Mouse (Mus musculus) E14TG2a.4 (cell line): ENCODE measurements around the gene Ccdc180.

Experiments used
- H3K27me3 ChIP-seq: 2 replicates; pipeline ENCODE4 v1.6.1; 2014; ENCODE audit warnings: low read length, control low read depth; ENCODE audit not compliant: insufficient read depth
- H3K36me3 ChIP-seq: 2 replicates; pipeline ENCODE4 v1.6.1; 2014; ENCODE audit warnings: low read length, control low read depth; ENCODE audit not compliant: insufficient read depth
- H3K4me1 ChIP-seq: replicated peaks from 2 replicates; pipeline ENCODE4 v1.6.1; 2014; ENCODE audit warnings: low read depth, low read length, control low read depth
- H3K4me3 ChIP-seq: replicated peaks from 2 replicates; pipeline ENCODE4 v1.5.1; 2014; ENCODE audit warnings: mild to moderate bottlenecking, low read length
- H3K9me3 ChIP-seq: 2 replicates; pipeline ENCODE4 v1.6.1; 2014; ENCODE audit warnings: low read length, control low read depth
- CTCF ChIP-seq: conservative IDR thresholded peaks from 2 replicates; pipeline ENCODE4 v1.5.1; 2014; ENCODE audit warnings: low read length
- NANOG ChIP-seq: IDR thresholded peaks from 2 replicates; pipeline ENCODE4 v1.6.1; 2014; ENCODE audit warnings: borderline replicate concordance, low read length, mixed read lengths
- POU5F1 ChIP-seq: IDR thresholded peaks from 2 replicates; pipeline ENCODE4 v1.6.1; 2014; ENCODE audit warnings: low read length, borderline replicate concordance

Ccdc180 gene

DNA sequence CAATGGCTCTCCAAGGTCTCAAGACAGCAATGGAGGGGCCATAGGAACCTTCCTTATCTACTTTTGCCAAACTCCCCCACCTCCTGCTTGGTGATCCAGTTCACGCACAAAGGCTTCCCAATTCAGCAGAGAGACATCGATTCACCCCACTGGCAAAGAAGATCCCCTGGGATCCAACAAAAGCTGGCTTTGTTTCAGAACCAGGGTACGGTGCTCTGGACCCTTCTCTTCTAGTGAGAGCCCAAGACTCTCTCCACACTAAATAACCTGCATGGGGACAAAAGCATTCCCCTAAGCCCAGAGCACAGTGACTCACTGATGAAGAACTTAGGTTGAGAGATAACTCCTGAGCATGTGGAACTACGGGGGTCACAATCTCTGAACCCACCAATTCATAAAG lies 65.1 kb downstream of the Ccdc180 start:
- H3K4me3 ChIP-seq: no peak overlapping the region
- no peaks in the 10 kb centered on the region for H3K36me3 ChIP-seq
- no peaks in the 10 kb centered on the region for H3K4me1 ChIP-seq
- H3K9me3 ChIP-seq: peaks cover 17% of the 10 kb centered on the region; the same call in 1 of the 2 replicates
- peaks cover 34% of the 10 kb centered on the region for H3K27me3 ChIP-seq
- no peak for TF ChIP-seq NANOG
- no peak for TF ChIP-seq POU5F1
- TF ChIP-seq CTCF: no peak

DNA sequence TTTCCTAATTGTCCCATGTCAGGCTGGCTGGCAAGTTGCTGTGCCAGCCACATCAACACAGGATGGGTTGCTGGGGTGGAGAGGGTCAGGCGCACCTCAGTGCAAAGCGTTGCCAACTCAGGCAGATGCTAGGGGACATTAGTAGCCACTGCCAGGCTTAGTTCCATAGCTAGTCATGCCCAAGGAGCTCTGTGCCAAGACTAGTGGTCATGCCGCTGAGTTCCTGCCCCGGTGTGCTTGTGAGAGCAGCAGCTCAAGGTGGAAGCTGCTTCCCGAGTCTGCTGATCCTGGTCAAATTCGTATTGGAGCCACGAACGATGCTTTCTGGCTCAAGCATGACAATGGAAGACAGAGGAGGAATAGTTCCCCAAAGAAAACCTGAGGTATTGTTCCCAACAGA lies 66.0 kb downstream of the Ccdc180 start:
- Histone ChIP-seq H3K36me3 (no peaks in the 10 kb centered on the region), H3K4me1 (no peaks in the 10 kb centered on the region), H3K27me3 (peaks cover 25% of the 10 kb centered on the region), H3K9me3 (peaks cover 17% of the 10 kb centered on the region; the same call in 1 of the 2 replicates), H3K4me3 (no peak overlapping the region)
- TF ChIP-seq NANOG (no peak), POU5F1 (no peak), CTCF (no peak)

DNA sequence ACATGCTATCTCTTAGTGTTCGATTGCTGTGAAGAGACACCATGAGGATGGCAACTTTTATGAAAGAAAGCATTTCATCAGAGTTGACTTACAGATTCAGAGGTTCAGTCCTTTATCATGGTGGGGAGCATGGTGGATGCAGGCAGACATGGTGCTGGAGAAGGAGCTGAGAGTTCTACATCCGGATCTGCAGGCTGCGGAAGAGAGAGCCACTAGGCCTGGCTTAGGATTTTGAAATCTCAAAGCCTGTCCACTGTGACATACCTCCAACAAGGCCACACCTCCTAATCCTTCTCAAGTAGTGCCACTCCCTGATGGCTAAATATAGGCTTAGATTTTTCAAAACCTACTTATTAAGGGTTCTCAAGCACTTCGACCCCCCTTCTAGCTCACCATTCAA lies 66.6 kb downstream of the Ccdc180 start:
- Histone ChIP-seq H3K36me3 (no peaks in the 10 kb centered on the region), H3K27me3 (peaks cover 25% of the 10 kb centered on the region), H3K9me3 (peaks cover 17% of the 10 kb centered on the region; the same call in 1 of the 2 replicates), H3K4me3 (no peak overlapping the region), H3K4me1 (no peaks in the 10 kb centered on the region)
- TF ChIP-seq POU5F1: no peak
- no peak for TF ChIP-seq CTCF
- TF ChIP-seq NANOG: no peak

DNA sequence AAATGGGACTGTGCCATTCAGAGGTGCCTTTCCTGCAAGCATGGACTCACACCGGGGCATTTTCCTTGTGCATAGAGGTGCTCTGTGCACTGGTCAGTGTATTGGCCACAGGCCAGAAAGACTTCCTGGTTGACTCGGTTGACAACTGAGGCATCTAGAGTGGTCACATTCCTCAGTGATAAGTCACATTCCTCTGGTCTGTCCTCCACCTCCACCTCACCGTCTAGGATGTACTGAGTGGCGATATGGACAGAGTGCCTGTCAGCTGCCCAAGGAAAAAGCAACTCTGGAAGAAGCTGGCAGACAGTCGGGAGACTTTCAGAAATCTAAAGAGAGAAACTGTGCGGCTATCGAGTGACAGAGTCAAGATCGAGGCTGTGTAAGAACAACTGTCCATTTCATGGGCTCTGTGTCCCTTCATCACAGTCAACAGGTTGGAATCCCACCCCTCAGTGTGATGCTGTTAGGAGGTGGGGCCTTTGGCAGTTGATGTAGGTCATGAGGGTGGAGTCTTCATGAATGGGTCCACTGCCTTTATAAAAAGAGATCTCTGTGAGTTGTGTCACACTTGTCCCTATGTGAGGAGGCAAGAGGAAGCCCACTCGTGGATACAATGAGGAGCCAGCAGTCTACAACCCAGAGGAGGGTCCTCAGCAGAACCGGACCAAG lies 74.8 kb downstream of the Ccdc180 start, which contains the start of gene Tdrd7:
Tdrd7 (plus strand) TSS at position 564 of the 669 bp plus-strand sequence.
- no peaks in the 10 kb centered on the region for H3K4me1 ChIP-seq
- H3K36me3 ChIP-seq: no peaks in the 10 kb centered on the region
- peaks cover 29% of the 10 kb centered on the region for H3K9me3 ChIP-seq
- no peak within 1 kb of the TSS for H3K4me3 ChIP-seq
- TF ChIP-seq POU5F1 (no peak), CTCF (no peak), NANOG (no peak)
- peaks cover 3% of the 10 kb centered on the region; the same call in 1 of the 2 replicates for H3K27me3 ChIP-seq

DNA sequence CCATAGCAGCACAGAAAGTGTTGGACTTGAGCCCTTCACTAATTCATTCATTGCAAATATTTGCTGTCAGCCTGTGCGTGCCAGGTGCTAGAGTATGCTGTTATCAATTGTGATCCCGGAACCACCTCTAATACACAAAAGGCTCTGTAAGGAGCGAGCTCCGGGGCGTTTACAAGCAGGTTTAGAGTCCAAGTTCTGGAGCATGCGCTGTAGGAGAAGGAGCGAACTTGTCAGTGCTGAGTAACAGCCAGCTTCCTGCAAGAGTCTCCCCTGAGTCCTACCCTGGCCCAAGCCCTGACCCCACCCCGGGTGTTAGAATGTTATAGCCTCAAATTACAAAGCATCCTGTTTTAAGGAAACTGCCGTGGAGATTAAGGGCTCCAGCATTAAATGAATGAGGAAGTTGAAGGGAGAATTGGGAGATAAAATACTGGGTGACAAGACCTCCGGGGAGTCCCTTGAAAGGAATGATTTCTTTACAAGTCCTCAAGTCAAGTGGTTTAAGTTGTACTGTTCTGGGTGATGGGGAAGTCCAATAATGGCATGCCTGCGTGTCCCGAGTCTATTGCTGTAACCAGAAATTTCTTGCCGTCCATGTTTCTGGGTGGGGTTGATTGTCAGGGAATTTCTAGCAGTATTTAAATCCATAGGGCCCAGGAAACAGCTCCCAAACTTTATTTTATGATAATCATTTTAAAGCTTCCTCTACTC lies 75.8 kb downstream of the Ccdc180 start:
- H3K27me3 ChIP-seq: peaks cover 12% of the 10 kb centered on the region
- H3K4me1 ChIP-seq: no peaks in the 10 kb centered on the region
- H3K9me3 ChIP-seq: peaks cover 29% of the 10 kb centered on the region
- TF ChIP-seq POU5F1 (no peak), NANOG (no peak), CTCF (no peak)
- H3K4me3 ChIP-seq: no peak overlapping the region
- no peaks in the 10 kb centered on the region for H3K36me3 ChIP-seq

DNA sequence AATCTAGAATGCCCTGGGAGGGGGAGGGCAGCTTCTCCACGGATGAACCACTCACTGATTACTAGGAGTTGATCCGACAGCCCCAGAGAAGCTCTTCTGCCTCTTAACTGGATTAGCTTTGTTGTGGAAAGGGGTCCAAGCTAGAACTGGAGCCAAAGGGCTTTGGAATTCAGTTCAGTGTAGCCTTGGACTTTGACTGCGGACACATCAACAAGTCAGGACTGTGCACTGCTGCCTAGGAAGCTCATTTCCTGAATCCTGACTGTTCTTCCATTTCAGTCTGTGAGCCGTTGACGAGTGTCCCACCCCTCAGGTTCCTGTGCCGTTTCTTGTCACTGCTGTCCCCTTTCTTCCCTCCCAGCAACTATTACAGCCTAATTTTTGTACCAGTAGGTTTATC lies 76.6 kb downstream of the Ccdc180 start:
- H3K4me3 ChIP-seq: no peak overlapping the region
- TF ChIP-seq NANOG (no peak), CTCF (no peak), POU5F1 (no peak)
- no peaks in the 10 kb centered on the region for H3K36me3 ChIP-seq
- peaks cover 19% of the 10 kb centered on the region for H3K27me3 ChIP-seq
- H3K9me3 ChIP-seq: peaks cover 29% of the 10 kb centered on the region
- H3K4me1 ChIP-seq: no peaks in the 10 kb centered on the region

DNA sequence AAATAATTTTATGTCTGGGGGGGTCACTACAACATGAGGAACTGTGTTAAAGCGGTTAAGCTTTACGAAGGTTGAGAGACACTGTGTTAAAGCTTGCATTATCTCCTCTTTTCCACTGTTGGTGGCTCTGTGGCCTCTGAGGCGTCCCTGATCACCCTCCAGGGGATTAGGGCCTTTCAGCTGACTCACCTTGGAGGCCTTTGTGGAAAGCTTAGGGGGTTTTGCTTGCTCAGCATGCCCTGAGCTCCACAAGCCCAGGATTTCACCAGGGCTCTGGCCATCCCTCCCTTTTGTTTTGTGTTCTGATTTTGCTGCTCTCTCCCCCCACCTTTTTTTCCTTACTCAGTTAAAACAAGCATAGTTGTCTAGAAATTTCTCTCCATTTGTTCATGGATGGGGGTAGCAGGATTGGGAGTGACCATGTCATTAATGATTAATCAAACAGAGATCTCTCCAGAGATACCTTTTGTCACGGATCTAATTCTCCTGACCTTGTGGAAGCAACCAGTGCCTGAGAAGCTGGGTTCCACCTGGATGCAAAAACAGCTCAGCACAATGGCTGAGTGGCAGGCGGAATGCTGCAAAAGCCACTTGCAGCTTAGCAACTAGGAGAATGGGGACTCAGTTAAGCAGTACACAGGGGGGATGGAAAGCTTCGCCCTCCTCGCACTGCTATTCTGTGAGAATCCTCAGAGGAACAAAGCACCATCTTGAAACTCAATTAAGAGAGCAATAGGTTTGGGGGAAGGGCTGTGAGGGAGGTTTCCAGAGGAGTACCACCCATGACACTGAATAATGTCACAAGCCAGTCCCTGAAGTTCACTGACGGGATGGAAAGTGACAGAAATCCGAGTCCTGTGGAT lies 77.6 kb downstream of the Ccdc180 start:
- Histone ChIP-seq H3K9me3 (peaks cover 29% of the 10 kb centered on the region), H3K4me3 (no peak overlapping the region), H3K27me3 (peaks cover 25% of the 10 kb centered on the region), H3K4me1 (peaks cover under 1% of the 10 kb centered on the region), H3K36me3 (no peaks in the 10 kb centered on the region)
- no peak for TF ChIP-seq NANOG

DNA sequence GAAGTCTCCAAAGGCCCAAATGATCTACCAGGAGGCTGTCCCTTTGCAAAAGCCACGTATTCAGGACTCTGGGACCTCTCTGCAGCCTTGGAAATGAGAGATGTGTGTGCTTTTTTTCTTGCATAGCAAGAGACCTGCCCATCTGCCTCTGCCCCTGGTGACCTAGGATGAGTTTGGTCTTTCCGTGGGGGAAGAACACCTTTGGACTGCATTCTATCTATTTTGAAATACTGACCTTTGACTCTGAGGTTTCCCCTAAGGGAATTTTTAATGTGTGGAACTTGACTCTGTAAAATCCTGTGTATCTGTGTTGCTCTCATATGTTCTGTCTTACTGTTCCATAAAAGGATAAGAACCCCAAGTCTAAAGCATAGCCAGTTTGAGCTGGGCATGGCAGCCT lies 78.9 kb downstream of the Ccdc180 start:
- Histone ChIP-seq H3K4me3 (no peak overlapping the region), H3K9me3 (peaks cover 29% of the 10 kb centered on the region), H3K27me3 (peaks cover 38% of the 10 kb centered on the region), H3K4me1 (peaks cover 5% of the 10 kb centered on the region), H3K36me3 (no peaks in the 10 kb centered on the region)
- TF ChIP-seq CTCF: no peak
- TF ChIP-seq POU5F1: no peak
- TF ChIP-seq NANOG: no peak
